Mouse (Mus musculus) ZHBTc4 (cell line): ENCODE measurements at regions not wholly inside any gene's neighbourhood (a gene's known extent, or its start where the extent isn't known, plus 50 kb on each side); places are given as distances from the start of the nearest gene placed in this dataset.
"Not testable (repeated sequence)": the region's sequence is repeated elsewhere in the genome, so short reads cannot be mapped to it uniquely, and the experiment has no call there.

Experiments used
- DNase-seq: peaks from one replicate; pipeline ENCODE4 v3.0.0-alpha.2; 2011; ENCODE audit warnings: low read depth, low spot score

DNA sequence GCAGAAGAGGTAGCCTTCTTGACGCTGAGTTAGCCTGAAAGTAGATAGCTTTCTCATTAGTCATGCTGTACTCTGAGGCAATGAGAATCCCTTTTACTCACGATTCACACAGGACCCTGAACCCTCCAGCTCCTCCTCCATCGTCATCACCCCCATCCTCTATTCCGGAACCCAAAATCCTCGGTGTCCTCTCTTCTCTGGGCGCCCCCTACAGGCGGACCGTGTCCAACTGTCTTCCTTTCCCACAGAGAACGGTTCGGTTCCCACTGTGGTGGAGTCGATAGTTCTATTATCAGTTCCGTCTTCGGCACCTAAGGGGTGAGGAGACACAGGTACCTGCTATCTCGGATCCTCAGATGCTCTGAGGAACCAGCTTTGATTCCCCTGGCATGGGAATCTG, 130.2 kb downstream of the Phlda1 start:
- DNase-seq = peak; percentile 51

DNA sequence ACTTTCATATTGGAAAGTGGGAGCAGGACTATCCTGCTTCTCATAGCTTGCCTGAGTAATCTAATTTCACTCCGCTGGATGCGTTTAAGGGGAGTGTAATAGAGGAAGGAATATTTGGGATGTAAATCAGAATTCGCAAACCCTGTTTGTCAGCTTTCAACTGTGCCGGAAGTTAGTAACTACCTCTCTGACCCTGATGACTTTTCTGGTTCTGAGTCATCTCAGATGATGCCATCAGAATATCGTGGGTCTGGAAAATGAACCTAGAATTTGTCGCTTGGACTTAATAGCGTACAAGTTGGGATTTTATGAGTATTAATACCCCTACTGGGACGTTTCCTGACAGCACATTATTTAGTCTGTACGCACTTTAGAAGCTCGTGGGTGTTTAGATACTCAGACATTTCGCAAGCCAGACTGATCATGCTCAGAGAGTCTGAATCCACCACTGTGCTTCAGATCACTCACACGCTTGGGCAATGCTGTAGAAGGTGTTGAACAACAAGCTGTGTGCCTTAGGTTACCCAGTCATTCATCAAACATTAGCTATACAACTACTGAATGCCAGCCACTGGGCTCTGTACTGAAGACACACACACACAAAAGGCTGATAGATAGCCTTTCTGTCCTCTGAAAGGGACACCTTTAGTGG, 131.1 kb downstream of the Phlda1 start:
- DNase-seq = no peak

DNA sequence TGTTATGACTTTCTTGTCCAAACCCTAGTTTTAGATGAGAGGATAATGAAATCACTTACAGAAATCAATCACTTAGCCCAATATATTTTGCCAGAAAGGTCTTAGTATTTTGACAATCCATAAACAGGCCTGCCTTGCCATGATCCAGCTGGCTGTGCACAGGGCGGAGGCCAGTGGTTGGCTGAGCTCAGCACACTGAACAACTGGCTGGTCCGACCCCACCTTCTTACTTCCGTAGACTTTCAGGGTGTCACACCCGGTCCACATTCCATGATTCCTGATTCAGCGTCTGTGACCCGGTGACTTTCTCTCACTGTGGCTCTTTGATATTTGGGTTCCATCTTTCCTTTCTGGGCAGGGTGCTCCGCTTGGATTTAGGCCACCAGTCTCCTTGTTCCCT, 133.8 kb downstream of the Phlda1 start:
- peak; percentile 39 for DNase-seq

GRCm38 (mm10) chr10:111642683-111643082, 136.6 kb downstream of the Phlda1 start:
- DNase-seq = no peak

- DNase-seq = not testable (repeated sequence)
Observed at GRCm38 (mm10) chr10:111653773-111654172, 147.7 kb downstream of the Phlda1 start.

DNA sequence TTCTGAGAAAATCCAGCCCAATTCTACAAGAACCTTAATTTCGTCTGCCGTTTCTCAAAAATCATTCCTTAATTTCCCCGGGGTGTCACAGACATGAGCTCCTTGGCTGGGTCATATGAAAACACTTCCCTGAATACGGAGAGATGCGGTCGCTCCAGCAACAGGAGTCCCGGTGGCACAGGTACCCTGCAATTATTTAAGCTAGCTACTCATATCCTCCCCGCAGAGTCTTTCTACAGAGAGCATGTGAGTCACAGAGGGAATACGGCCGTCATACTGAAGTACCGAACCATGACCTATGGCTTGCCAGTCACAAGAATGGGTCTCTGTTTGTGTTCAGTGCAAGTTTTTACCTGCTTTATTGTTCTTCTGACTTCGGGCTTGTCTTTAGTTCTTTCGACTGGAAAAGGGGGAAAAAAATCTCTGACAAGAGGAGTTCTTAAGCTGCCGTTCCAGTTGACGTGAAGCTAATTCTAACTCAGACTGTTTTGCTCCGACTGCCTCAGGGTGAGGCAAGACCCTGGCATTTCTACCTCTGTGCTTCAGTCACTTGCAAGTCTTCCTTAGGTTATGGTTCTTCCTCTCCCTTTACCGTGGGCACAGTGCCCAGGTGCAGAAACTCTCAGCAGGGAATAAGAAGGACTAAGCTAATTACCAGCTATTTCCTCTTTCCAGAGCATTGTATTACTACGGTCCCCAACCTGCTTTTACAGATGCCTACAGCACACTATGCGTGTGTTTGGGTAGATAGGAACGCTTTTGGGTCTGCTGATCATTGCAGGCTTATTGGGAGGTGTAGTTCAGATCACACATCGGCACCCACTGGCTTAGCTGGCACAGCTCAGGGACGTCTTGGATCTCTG, 148.5 kb downstream of the Phlda1 start:
- no peak for DNase-seq

DNA sequence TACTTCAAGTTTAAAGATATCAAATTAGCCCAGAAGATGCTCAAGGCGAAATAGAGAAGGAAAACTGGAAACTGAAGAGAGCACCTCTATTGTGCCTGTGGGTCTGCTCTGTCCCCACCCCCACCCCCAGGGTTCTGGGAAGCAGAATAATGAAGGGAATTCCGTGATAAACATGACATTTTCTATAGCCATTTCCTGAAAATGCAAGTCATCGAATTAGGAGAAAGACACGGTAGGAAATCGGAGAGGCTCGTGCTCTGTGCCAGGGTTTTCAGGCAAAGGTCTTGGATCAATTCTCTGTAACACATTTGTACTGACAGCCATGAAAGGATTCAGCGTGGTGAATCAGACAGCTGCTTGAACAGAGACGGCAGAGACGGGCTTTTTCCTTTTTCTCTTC, 152.7 kb downstream of the Phlda1 start:
- no peak for DNase-seq

DNA sequence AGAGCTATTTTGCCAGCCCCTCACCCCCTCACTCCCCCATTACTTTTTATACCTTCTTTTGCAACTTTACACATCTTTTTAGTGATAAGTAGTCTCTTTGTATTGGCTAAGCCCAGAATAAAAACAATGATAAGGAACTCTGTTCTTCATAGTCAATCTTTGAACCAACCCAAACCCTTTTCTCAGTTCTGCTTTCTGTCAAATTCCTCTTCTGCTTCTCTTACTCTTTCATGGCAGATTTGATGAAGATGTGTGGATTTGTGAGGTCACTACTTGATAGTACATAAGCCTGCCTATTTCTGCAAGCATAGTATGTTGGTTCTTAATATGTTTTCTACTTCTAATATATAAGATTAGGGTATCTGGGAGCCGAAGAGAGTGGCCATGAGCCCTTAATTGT, 156.6 kb downstream of the Phlda1 start:
- DNase-seq = no peak

GRCm38 (mm10) chr10:111665834-111666233, 159.7 kb downstream of the Phlda1 start:
- DNase-seq = no peak

- no peak for DNase-seq
Observed at GRCm38 (mm10) chr10:111666963-111667362, 160.9 kb downstream of the Phlda1 start.

GRCm38 (mm10) chr10:111668639-111669038, 162.6 kb downstream of the Phlda1 start:
- no peak for DNase-seq

DNA sequence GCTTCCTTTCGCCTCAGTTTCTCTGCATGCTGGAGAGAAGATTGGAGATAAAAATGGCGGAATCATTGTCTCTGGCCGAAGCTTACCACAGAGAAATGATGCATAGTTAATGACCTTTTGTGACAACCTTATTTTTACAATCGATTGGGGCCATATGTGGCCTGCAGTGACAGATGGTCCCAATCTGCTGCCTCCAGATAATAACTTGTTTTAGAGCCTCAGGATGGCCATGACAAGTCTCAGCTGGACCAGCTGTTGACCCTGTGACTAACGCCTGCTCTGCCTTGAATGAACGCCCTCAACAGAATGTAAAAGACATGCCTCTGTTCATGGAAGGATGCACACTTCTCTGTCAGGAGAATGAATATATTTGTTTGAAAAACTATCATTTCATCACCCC, 163.6 kb downstream of the Phlda1 start:
- no peak for DNase-seq

DNA sequence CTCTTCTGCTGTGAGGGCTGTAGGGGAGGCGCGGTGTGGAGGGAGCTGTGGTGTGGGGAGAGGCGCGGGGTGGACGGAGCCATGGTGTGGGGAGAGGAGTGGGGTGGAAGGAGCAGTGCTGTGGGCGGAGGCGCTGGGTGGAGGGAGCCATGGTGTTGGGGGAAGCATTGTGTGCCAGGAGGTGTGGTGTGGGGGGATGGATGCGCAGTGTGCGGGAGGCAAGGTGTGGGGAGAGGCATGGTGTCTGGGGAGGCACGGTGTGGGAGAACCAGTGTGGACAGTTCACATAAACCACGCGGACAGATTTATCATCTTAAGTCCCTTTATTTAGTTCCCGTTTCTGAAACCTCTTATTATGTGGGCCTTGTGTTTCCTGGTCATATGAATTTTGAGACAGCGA, 164.6 kb downstream of the Phlda1 start:
- no peak for DNase-seq

DNA sequence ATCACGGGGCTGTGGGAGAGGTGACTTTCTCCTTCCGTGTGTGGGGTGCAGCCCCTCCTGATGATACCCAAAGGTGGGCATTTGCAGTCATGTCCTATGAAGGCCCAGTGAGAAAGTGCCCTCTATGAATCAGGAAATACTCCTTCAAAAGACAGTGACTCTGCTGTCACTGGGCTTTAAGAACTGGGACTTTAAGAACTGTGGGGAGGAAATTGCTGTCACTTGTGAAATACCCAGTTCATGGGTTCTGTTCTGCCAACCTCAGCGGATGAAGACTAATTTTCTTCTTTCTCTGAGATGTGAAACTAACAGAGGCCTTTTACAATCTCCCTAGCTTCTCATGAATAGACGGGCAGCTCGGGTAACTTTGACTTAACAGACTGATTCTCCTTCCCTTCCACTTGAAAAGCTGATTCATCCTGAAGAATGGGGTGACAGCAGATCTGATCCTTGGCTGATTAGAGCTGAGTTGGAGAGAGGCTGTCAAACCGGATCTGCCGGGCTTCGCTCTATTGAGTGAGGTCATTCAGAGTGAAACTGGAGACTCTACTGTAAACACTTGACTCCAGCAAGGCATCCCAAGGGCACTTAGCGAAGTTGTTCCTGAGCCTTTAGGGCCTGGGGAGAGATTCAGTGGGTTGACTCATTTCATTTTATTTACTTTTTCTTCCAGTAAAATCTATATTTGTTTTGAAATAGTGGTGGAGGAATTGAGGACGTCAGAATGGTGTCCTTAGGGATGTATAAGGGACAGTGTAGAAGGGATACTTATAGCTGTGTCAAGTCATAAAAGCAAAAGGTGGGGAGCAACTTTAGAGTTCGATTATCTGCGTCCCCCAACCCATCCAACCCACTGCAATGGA, 166.6 kb downstream of the Phlda1 start:
- no peak for DNase-seq

GRCm38 (mm10) chr10:111673317-111673610, 167.2 kb downstream of the Phlda1 start:
- DNase-seq = no peak

DNA sequence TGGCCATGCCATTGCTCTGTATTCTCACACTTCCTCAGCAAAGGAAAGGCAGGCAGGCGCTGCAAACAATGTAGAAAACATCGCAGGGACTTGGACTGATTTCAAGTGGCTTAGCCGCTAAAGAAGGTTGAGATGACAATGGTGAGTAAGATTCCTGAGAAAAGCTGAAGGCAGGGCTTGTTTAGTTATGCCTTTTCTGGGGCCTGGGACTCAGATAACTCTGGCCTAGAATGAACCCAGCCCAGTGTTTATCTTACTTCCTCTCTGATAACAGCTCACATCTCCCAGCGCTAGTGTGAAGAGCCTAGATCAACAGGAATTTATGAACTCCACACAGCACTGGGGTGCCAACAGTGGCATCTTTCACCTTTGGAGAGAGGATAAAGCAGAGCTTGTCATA, 170.2 kb downstream of the Phlda1 start:
- DNase-seq = no peak

DNA sequence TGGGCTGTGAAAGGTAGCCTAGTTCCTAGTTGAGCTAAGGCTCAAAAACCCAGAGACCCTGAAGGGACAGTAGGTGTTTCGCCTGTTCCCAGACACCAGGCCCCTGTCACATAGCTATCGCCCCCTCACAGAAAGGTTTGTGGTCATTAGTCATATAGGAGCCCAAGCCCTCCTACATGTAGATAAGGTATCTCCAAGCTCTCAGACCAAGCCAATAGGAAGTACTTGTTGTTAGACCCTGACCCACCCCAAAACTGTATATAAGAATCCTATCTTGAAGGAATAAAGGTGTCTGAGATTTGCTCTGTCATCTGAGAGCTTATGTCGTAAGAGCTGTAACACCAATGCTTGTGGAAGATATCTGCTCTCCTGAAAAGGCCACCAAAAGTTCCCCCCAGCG, 174.8 kb downstream of the Phlda1 start:
- DNase-seq = no peak

DNA sequence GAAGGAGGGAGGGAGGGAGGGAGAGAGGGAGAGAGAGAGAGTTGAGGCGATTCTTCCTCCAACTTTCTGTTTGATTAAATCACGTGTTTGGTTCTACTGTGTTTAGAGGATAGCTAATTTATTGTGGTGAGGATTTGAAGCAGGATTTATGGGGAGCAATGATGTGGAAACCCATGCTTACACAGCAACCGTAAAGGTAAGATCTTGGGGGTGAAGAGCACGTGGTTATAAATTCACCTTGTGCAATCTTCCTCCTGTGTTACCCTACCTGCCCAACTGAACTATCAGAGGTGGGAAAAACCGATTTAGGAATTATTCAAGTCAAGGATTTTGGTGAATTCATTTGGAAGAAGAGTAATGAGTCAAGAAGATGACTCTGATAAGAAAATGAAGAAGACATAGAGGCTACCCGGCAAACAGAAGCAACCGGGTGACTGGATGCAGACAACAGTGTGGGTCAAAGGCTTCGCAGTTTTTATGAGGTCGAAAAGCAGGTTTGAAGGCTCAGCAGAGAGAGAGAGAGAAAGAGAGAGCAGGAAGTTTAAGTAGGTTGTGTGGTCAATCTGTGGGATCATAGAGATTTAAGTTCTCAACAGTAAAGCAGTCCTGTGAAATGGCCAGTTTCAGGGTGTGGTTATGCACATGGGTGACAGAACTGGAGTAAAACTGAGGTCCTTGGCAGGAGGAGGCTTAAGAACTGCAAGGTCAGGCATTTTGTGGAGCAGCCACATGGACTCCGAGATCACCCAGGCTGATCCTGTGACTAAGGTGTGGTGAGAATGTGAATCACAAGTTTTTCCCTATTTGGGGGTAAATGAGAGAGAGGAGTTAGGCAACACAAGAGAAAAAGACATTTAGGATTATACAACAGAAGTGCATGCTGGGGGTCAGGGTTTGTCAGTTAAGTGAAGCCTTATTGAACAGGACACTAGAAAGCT, 178.6 kb downstream of the Phlda1 start:
- no peak for DNase-seq

- no peak for DNase-seq
Observed at GRCm38 (mm10) chr10:111686585-111686984, 180.5 kb downstream of the Phlda1 start.

- no peak for DNase-seq
Observed at GRCm38 (mm10) chr10:111689587-111689986, 183.5 kb downstream of the Phlda1 start.

DNA sequence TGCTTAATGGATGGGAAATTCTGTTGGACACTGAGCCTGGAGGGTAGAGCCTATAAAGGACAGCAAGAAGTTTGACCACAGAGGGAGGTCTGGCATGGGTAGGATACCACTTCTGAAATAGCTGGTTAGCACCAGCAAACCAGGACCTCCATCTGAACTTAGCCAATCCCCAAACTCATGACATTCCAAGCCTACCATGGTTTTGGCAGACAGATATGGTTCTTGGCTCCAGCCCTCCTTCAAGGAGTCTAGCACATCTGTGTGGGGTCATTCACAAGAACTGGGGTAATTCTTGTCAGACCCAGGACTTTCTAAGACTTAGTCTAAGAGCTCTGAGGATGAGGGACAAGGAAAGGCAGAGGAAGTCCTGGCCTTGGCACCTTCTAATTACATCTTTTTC, 187.7 kb downstream of the Phlda1 start:
- DNase-seq = no peak
